Mouse (Mus musculus): ENCODE results near the gene Epm2a. TPM values are rescaled to one million over a fixed set of nuclear protein-coding genes. Genes with fewer than 3 reads are reported as not detected.
"Not testable (repeated sequence)": the region's sequence is repeated elsewhere in the genome, so short reads cannot be mapped to it uniquely, and the experiment has no call there.

Gene Epm2a
- total RNA-seq (2021): 10 to 100 TPM; 58.6 to 69.4 TPM
- long read RNA-seq, experiment 1, partial matches to known transcripts: 0 of 22 reads
- long read RNA-seq, experiment 1, other reads (novel, unspliced or antisense): 22 of 22 reads
- long read RNA-seq, experiment 2, partial matches to known transcripts: 0 of 13 reads
- long read RNA-seq, experiment 2, other reads (novel, unspliced or antisense): 13 of 13 reads

DNA sequence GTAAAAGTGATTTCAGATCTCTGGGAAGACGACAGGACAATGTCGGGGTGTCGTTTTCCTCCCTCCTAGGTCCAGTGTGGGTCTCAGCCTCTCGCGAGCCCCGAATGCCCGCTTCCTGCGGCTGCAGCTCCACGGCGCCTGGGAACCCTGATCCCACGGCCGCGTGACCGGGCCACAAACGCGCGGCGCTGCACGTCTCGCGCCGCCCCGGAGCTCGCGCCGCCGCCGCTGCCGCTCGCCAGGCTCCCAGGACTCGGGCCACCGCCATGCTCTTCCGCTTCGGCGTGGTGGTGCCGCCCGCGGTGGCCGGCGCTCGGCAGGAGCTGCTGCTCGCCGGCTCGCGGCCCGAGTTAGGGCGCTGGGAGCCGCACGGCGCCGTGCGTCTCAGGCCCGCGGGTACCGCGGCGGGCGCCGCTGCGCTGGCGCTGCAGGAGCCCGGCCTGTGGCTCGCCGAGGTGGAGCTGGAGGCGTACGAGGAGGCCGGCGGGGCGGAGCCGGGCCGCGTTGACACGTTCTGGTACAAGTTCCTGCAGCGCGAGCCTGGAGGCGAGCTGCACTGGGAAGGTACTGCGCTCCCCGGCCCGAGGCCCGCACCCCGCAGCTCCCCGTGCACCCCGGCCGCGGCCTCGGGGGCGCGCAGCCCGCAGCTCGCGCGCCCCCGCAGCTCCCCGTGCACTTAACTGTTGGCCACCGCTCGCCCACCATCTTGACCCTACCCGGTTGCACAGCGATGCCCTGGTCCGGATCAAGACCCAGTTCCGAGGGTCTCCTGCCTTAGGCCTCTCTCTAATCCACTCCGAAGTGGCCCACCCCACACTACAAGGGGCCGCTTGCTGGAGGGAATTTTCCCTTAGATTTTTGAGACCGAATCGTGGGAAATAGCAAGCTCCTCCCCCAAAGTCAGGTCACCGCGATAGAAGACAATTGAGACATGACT, at the start of gene Epm2a:
TSS of gene Epm2a (plus strand) at position 200 of the 937 bp plus-strand sequence.
- DNase-seq: peak; percentile 87

DNA sequence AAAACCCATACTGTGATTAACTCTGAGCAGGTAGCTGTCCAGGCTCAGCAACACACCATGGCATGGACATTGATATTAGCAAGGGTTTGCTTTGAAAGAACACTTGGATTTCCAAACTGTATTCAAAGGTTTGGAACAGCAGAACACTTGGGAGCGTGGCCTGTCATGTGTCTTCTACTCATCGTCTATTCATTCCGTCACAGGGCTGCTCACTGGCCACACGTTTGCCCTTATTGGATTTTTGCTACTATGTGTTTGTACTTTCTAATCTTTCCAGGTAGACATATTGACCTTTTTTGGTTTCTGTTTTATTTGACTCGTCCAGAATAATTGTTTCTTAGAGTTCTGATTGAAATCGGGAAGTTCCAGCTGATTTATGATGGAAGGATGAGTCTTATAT, 44.8 kb upstream of the Epm2a start:
- DNase-seq: no peak

DNA sequence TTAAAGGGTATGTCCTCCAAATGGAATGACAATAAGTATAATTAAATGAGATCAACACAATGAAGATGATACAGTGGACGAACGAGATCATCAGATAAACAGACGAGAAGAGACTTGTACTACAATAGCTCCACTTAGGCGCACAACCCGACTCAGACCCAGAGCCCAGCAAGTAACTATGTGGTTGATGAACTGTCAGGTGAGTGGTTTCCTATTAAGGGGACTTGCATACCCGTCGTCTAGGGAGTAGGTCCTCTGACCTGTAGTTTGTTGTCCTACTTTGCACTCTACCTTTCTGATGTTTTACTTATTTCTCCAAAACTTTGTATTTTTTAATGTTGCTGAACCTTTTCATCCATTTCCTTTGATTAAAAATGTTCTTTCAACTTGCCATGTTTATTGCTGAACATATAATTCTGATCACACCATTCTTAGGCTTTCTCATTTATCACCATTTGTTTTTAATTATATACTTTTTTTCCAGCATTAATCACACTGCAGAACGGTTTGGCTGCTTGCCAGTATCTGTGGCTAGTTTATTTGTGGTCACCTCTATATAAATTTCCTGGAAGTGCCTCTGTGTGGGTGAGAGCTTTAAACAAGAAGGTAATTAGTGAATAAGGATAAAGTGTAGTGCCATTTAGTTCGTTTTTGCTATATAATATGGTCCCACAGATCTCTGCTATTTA, 37.7 kb upstream of the Epm2a start:
- no peak for DNase-seq

DNA sequence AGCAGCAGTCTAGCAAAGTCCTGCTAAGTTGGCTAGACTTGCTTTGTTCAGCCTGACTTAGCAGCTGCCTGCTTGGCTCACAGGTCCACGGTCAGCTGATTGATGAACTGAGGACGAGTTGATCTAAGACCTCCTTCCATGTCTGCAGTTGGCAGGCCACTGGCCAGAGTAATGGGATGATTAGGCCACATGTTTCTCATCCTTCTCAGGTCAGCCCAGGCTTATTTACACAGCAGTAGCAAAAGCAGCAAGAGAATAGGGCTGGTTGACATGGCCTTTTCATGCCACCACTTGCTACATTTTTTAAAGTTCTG, 37.2 kb upstream of the Epm2a start:
- peak; percentile 28 for DNase-seq

DNA sequence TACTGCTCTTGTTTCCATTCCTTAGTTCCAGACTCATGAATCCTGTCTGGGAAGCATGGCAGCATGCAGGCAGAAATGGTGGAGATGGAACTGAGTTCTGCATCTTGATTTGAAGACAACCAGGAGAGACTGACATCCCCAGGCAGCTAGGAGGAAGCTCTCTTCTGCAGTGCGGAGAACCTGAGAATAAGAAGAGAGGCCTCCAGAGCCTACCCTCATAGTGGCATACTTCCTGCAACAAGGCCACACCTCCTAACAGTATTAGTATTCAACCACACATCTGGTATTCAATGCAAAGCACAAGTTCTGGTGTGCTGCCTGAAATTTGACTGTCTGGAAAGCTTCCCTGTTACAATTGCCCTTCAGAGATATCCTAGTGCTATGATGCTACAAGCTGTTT, 33.3 kb upstream of the Epm2a start:
- DNase-seq: no peak

DNA sequence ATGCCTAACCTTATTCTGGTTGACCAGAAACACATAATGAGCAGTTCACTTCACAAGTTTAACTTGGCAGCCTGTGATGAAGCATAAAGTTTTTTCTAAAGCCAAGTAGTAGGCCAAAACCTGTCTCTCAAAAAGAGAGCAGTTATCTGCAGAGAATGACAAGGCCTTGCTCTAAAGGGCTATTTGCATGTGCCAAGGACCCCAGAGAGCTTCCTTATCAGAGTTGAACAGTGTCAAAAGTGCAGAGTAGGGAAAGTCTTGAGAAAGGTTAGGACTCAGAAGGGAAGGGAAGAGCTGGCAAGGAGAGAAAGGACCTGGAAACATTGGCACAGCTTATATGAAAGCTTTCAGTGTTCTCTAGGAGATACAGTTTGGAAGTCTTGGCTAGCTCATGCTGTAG, 32.7 kb upstream of the Epm2a start:
- DNase-seq: no peak

DNA sequence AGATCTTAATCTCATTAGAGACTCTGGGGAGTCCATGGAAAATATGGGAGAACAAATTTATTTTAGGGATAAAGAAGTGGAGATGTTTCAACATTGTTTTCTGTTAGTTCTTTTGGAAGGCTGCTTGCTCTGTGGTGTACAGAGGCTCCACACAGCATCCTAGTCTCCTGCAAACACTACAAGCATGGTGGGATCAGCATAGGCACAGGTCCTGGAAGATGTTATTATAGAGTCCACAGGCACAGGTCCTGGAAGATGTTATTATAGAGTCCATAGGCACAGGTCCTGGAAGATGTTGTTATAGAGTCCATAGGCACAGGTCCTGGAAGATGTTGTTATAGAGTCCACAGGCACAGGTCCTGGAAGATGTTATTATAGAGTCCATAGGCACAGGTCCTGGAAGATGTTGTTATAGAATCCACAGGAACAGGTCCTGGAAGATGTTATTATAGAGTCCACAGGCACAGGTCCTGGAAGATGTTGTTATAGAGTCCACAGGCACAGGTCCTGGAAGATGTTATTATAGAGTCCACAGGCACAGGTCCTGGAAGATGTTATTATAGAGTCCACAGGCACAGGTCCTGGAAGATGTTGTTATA, 25.2 kb upstream of the Epm2a start:
- not testable (repeated sequence) for DNase-seq

DNA sequence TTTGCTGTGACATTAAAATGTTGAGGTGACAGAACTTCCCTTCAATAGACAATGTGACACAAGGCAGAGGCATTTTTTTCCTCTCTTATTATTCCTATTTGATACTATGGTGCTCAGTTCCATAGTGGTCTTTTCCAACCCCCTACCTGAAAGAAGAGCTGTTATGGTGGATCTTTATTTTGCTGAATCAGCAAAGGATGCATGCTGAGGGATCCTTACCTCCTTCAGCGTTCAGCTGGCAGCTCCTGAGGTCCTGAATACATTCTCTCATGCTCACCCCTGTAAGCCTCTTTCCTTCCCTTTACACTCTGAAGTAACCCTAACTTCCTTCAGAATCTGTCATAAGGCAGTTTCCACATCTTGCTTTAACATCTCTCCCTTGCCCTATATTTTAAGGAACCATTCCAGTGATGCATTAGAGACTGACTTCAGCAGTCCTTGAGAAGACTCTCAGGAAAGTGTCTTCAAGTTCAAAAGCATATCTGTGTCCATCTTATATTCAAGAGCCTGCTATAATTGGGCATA, 23.7 kb upstream of the Epm2a start:
- DNase-seq: no peak

DNA sequence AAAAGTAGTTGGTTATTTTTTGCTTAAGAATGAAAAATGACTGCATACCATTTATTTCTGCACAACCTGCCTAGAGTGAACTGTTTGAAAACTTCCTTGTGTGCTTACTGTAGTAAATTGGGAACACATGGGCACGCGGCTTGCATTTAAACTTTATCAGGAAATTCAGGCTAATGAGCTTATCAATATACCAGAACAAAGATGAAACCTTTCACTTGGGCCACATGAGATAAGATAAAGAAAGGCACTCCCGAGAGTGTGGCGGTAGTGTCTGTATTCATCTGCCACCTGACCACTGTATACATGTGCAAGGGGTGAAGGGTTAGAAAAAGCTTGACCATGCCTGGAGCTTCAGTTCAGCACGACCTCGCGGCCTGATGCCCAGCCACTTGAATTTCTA, 20.9 kb upstream of the Epm2a start:
- DNase-seq: no peak

DNA sequence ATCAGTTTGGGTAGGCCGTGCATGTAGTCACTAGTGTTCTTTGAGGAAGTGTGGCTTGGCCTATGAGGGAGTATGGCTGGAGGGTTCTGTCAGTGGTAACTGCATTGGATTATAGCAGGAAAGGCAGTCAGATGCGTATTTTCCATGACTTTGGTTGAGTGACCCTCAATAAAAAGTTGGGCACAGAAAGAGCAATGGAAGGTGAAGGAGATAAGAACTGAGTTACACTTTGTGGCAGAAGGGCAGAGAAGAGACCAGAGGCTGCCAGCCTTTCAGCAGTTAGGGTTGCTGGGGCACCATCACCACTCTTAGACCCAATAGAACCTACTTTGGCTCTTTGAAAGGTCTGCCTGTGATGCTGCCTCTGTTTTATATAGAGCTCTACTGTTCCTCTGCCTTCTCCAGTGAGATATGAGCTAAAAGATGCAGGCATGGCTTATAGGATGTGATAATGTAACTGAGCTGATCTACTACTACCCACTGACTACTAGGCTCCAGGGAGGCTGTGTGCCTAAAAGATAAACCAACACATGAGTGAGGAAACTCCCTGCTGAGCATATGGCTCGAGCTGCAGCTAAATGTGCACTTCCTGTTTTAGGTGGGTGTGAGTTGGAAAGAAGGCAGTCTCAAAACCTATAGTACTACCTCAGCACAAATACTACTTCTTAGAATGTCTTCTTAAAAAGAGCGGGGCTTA, 19.9 kb upstream of the Epm2a start:
- no peak for DNase-seq

DNA sequence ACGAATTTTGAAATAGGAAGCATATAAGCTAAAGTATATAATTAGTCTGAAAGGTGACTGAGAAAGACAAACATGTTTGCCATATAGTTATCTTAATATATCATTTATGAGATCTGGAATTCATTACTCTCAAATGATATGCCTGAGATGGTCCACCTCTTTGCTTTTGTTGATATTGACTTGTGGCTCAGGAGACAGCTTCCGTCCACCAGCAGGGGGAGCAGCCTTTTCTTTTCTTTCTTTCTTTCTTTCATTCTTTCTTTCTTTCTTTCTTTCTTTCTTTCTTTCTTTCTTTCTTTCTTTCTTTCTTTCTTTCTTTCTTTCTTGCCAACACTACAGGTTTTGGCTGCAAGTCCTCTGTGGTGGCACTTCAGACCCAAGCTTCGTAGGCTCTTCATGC, 16.7 kb upstream of the Epm2a start:
- no peak for DNase-seq

DNA sequence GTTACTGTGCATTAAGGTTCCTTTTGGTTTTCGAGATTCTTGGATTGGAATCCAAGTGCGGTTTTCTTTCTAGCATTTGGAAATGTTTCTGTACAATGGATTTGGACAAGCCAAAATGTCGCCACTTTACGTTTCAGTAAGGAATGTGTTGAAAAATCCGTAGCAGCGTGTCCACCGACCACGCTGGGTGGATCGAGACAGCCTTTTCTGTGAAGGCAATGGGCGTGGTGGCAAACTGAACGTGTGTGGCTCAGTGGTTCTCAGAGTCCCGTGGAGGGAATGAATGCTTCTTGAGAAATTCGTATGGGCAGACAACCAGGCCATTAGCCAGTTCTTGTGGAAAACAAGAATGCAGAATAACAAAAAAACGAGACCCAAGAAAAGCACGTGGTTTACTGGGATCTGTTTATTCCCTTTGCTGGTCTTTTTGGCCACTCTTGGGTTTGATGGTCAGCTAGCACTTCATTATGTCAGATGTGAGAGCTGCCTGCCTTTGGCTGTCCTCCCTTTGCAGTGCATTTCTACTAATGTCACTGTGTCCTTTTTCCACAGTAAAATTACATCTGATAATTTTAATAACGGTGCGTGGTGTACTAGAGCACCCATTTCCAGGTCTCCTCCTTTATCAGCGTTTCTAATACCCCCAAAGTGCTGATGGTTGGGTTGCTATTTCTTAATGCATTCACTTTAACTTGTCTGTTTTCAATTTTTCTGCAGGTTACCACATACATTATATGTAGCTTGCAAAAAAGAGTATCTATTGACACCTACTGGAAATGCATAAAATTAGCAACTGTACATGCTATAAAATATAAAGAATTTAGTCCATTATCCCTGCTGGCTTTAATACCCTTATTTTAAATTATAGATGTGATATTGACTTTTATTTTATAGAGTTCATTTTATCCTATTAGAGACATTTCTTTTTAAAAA, 1.6 kb downstream of the Epm2a start:
- no peak for DNase-seq

DNA sequence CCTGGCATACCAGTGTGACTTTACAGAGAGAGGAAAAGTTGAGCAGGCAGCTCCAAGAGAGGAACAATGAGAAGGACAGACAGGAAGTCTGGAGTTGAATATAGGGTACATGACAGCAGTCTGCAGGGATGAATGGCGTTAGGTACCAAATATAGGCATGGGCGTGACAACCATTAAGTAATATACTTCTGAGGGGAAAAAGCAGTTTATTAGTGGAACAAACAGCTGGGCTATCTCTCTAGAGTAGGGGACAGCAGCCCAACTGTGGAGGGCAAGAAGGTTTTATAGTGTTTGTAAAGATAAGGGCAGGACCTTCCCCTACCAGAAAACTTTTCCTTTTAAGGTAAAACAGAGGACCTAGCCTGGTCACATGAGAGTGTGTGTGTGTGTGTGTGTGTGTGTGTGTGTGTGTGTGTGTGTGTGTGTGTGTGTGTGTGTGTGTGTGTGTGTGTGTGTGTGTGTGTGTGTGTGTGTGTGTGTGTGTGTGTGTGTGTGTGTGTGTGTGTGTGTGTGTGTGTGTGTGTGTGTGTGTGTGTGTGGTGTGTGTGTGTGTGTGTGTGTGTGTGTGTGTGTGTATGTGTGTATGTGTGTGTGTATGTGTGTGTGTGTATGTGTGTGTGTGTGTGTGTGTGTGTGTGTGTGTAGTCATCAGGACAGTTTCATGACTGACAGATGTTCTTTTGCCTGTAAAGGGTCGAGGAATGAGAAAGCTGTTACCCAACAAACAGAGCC, 7.2 kb downstream of the Epm2a start:
- not testable (repeated sequence) for DNase-seq

DNA sequence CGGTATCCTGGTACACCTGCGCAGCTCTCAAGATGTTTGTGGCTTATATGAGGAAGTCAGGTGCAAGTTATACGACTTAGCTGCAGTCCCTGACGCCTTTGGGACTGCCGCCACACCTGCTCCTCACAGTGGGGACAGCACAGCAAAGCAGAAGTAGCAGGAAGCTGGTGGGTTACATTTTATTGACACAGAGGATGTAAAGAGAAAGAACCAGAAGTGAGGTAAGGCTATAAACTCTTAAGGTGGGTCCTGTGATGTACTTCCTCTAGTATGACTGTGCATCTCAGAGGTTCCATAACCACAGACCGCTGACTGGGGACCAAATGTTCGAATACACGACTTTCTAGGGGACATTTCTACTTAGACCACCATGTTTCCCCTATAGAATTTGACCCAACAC, 11.4 kb downstream of the Epm2a start:
- DNase-seq: no peak

DNA sequence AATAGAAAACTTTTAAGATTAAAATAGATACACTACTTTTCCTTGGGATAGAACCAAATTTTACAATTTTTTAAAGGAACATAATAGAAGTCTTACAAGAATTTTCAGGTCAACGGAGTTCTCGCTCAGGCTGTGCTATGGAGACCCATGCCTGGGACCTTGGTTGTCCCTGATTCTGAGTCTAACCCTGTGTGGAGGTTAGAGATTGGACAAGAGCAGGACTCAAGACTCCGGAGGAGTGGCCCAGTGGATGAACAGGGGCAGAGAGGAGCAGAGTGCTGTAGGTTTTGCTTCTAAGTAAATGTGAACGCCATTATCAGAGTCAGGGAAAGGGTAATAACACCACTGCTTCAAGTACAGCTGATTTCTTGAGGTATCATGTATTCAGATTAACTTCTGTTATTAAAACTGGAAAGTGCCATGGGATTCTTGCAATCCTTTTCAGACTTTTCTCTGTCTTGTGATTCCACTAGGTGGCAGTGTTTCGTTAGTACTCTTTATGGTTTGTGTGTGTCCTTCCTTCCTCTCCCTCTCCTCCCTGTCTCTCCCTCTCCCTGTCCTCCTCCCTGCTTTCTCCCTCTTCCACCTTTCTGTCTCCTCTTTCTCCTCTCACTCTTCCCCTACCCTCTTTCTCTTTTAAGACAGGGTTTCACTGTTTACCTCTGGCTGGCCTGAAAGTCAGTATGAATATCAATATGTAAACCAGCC, 18.9 kb downstream of the Epm2a start:
- DNase-seq: no peak

DNA sequence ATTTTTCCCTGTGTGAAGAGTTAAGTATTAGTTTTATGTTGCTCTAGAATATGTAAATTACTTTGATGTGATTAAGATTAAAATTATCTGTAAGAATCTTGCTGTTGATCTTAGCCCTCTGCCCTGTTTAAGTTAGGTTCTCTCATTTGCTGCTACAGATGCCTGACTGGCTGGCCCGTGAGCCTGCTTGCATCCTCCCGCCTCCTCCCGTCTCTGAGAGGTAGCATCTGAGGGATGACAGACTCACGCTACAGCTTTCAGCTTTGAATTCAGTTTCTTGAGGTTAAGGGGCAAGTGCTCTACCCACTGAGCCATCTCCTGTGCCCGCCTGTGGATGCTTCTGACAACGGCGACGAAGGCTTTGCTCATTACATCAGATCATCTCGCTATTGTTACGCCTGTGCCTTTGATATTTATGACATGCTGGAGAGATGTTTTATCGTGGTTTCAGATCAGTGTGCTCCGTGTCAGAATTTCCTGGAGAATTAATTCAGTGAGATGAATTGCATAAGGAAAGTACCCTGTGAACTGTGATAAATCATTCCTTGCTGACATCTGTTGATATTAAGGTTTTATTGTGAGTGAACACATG, 19.8 kb downstream of the Epm2a start:
- no peak for DNase-seq

DNA sequence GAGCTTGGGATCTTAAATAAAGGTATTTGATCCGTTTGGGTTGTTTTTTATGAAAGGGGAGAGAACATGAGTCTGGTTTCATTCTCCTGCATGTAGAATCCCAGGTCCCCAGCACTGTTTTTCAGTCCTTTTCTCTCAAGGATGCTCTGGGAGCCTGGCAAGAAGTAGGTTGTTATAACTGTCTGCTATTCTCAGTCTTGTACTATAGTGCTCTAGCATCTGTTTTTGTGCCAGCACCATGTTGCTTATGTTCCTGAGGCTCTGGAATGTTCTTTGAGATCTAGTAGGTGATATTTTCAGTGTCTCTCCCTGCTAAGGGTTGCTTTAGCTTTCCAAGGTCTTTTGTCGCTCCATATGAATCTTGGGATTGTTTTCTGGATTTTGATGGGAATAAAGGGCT, 38.1 kb downstream of the Epm2a start:
- no peak for DNase-seq

DNA sequence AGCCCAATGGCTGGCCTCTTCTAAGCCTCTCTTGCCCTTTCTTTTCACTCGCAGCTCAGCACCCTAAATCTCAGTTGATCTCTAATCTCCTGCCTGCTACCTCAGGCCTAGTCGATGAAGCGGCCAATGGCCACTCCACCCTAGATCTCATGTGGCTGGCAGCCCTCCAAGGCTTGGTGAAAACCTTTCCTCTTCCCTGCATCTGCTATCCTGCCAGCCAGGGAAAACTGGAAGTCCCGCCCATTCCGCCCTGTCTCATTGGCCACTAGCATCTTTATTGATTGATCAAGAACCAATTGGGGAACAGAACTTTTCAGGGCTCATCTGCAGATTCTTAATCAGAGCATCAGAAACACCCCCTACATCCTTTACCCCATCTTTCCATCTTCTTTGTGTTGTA, 67.7 kb downstream of the Epm2a start:
- no peak for DNase-seq

DNA sequence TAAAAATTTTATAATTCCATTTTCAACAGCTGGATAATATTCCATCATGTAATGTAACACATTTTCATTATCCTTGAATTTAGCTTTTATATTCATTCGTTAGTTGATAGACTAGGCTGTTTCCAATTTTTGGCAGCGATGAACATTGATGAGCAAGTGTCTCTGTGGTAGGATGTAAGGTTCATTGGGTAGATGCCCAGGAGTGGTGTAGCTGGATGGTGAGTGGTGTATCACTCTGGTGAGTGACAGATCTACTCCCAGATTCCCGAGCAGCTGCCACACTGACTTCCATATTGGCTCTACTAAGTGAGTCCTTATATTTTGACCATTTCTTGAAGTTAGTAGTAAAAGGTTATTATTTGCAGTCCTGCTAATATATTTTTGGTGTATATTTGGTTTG, 76.9 kb downstream of the Epm2a start:
- no peak for DNase-seq
